Mouse (Mus musculus): Measurements from ENCODE around the gene Mcm10.

GRCm38 (mm10) chr2:5037390-5037789, 24.8 kb upstream of the Mcm10 start:
- TF ChIP-seq CTCF (IDR thresholded peaks at IDR 0.05; ENCODE audit: low read depth, low read length) (no peak), POLR2A (IDR thresholded peaks at IDR 0.05; ENCODE audit: extremely low read depth, insufficient read depth, low read length) (no peak)
